Mouse (Mus musculus): ENCODE measurements around the gene Dhx8. TPM values are rescaled to one million over a fixed set of nuclear protein-coding genes. Genes with fewer than 3 reads are reported as not detected.

Gene Dhx8
- polyA plus RNA-seq, 1 experiment from 2014 or later: 20.4 TPM

DNA sequence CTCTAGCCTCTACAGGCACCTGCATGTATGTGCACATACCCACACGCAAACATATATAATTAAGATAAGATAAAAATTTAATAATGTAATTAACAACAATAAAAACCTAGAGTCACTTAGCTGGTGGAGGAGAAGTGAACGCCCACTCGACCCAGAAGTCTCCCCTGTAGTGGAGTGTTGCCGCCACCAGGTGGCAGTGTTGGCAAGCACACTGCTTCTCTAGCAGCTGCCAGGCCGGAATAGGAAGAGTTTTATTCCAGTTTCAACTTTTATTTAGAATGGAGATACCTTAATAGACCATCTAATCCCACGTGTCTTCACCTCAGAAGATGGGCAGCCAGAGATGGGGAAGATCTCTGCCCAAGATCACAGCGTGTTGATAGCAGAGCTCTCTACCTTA lies 80.5 kb downstream of the Dhx8 start:
- Histone ChIP-seq H3K9me3 (replicated peaks; ENCODE audit: low read length) (no peaks in the 10 kb centered on the region), H3K4me2 (ENCODE audit: low read length) (no peak overlapping the region), H3K36me3 (ENCODE audit: insufficient read depth, low read length) (no peaks in the 10 kb centered on the region), H3K4me1 (replicated peaks; ENCODE audit: insufficient read depth, low read length) (peaks cover 20% of the 10 kb centered on the region), H3K27ac (no peak overlapping the region), H3K4me3 (replicated peaks; ENCODE audit: low read depth, low read length) (no peak overlapping the region), H3K27me3 (ENCODE audit: insufficient read depth, low read length) (0 out of 2 replicates have a peak, but pooled peaks cover 3% of the 10 kb centered on the region), H3K9ac (ENCODE audit: low read depth, low read length) (no peak overlapping the region)
- DNase-seq (ENCODE audit: low spot score) (peak; percentile 89), ATAC-seq (replicated peaks; ENCODE audit: low FRiP score, low read depth) (no peak)
- 1% methylated on average over 7 of the region's 7 CpGs for WGBS
- TF ChIP-seq CTCF (IDR thresholded peaks at IDR 0.05; ENCODE audit: low read depth): peak; percentile 99

DNA sequence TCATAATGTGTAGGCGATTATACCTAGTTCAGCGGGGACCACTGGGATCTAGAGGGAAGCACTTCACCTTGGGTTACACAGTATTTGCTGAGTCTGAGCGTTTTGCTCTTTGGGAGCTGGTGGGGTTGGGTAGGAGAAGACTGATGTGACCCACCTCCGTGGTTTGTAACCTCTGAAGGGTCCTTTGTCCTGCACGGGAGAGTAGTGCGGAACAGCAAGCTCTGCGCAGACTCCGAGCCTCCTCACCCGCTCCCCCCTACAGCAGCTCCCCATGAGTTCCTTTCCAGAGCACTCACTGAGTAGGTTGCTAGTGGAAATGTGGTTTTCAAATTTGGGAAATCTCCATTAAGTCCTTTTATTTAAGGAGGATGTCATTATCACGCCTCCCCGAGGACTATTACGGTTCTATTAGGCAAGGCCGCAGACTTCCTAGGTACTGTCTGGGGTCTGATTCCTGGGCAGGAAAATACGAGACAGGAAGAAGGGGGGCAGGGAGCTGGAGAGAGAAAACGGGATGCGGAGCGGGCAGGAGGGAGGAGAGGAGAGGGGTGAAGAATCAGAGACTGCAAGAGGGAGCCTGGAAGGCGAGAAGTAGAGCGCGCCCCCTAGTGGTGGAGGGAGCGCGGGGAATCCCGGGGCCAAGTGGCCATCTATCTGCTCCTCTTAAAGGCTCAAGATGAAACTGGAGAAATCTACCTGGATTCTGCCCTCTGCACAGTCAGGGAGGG lies 81.8 kb downstream of the Dhx8 start:
- H3K27ac ChIP-seq: no peak overlapping the region
- peaks cover 17% of the 10 kb centered on the region for H3K4me1 ChIP-seq (replicated peaks; ENCODE audit: insufficient read depth, low read length)
- no peak overlapping the region for H3K4me3 ChIP-seq (replicated peaks; ENCODE audit: low read depth, low read length)
- WGBS: 21% methylated on average over 23 of the region's 23 CpGs
- 0 out of 2 replicates have a peak overlapping the region, but pooled peaks have one; percentile 23 for H3K9ac ChIP-seq (ENCODE audit: low read depth, low read length)
- H3K4me2 ChIP-seq (ENCODE audit: low read length): peak overlapping the region; percentile 46
- DNase-seq (ENCODE audit: low spot score): peak; percentile 90
- no peaks in the 10 kb centered on the region for H3K9me3 ChIP-seq (replicated peaks; ENCODE audit: low read length)
- no peaks in the 10 kb centered on the region for H3K36me3 ChIP-seq (ENCODE audit: insufficient read depth, low read length)
- TF ChIP-seq CTCF (IDR thresholded peaks at IDR 0.05; ENCODE audit: low read depth): peak; percentile 90
- ATAC-seq (replicated peaks; ENCODE audit: low FRiP score, low read depth): peak; percentile 51; the same call in 1 of the 2 replicates
- 0 out of 2 replicates have a peak, but pooled peaks cover 3% of the 10 kb centered on the region for H3K27me3 ChIP-seq (ENCODE audit: insufficient read depth, low read length)

DNA sequence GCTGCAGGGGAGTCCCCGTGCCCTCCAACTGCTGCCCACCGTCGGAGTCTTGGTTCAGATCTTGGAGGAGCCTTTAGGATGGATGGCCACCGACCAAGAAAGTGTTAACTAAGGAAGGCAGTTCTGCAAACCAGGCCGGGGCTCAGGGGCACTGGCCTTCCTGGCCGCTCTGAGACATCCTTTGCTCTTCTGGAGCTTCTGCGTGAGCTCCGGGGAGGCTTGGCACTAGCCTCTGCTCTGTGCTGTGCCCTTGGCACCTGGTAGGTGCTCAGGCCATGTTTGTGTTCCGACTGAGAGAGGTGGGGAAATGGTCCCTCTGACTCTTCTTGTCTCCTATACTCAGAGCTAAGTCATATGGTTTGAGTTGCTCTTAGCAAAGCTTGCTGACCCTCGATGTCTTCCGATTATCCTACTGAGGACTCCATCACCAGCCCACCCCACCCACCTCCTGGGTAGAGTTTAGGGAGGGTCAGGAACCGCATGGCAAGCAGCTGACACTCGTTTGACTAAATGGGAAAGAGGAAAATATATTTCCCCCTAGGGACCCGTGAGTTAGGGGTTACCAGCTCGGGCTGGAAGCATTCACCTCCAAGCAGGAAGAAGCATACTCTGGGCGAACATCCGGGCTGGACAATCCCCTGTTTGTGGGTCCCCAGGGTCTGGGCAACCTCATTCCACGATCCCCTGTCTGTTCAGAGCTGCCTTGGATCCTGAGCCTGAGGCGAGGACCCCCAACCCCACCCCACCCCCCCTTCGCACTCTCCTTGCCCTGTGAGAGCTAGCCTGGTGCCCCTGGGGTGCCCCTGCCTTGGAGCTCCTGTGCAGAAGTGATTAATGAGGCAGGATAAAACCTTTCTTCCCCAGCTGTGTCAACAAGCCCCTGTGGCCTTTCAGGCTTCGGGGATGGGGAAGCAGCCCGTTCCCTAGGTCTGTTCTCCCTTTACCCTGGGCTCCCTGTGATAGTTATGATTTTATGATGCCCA lies 82.7 kb downstream of the Dhx8 start:
- Histone ChIP-seq H3K9me3 (replicated peaks; ENCODE audit: low read length) (no peaks in the 10 kb centered on the region), H3K4me3 (replicated peaks; ENCODE audit: low read depth, low read length) (no peak overlapping the region), H3K27ac (peak overlapping the region; percentile 47; the same call in 1 of the 2 replicates), H3K9ac (ENCODE audit: low read depth, low read length) (0 out of 2 replicates have a peak overlapping the region, but pooled peaks have one; percentile 23), H3K4me1 (replicated peaks; ENCODE audit: insufficient read depth, low read length) (peaks cover 17% of the 10 kb centered on the region), H3K4me2 (ENCODE audit: low read length) (peak overlapping the region; percentile 46), H3K27me3 (ENCODE audit: insufficient read depth, low read length) (0 out of 2 replicates have a peak, but pooled peaks cover 3% of the 10 kb centered on the region), H3K36me3 (ENCODE audit: insufficient read depth, low read length) (no peaks in the 10 kb centered on the region)
- 8% methylated on average over 22 of the region's 22 CpGs for WGBS
- ATAC-seq (replicated peaks; ENCODE audit: low FRiP score, low read depth) (0 out of 2 replicates have a peak, but pooled peaks have one; percentile 2), DNase-seq (ENCODE audit: low spot score) (peak; percentile 61)
- no peak; the same call in 1 of the 2 replicates for TF ChIP-seq CTCF (IDR thresholded peaks at IDR 0.05; ENCODE audit: low read depth)

Other genes starting within 250 kb of the Dhx8 start
- 4.2 and 6.3 TPM in 2 replicates for gene Brca1, start 181.0 kb upstream of the Dhx8 start, polyA plus RNA-seq (2015; fragmentation: Nextera tagmentation; extraction: Ambion mirVana)
- gene Nbr1, start 180.8 kb upstream of the Dhx8 start, polyA plus RNA-seq (2015; fragmentation: Nextera tagmentation; extraction: Ambion mirVana): 62.6 and 63.3 TPM in 2 replicates
- 19.4 and 20.9 TPM in 2 replicates for gene Tmem106a, start 150.7 kb upstream of the Dhx8 start, polyA plus RNA-seq (2015; fragmentation: Nextera tagmentation; extraction: Ambion mirVana)
- 0.37 TPM in 1 of 2 replicates, not detected in the other for gene Gm11634, start 133.7 kb upstream of the Dhx8 start, polyA plus RNA-seq (2015; fragmentation: Nextera tagmentation; extraction: Ambion mirVana)
- gene Rdm1, start 105.7 kb upstream of the Dhx8 start, polyA plus RNA-seq (2015; fragmentation: Nextera tagmentation; extraction: Ambion mirVana): 30.9 and 37.6 TPM in 2 replicates
- gene Arl4d, start 67.4 kb upstream of the Dhx8 start, polyA plus RNA-seq (2015; fragmentation: Nextera tagmentation; extraction: Ambion mirVana): 7.0 and 7.9 TPM in 2 replicates
- 42.6 and 44.7 TPM in 2 replicates for gene Etv4, start 52.5 kb downstream of the Dhx8 start, polyA plus RNA-seq (2015; fragmentation: Nextera tagmentation; extraction: Ambion mirVana)
- gene Meox1, start 161.5 kb downstream of the Dhx8 start, polyA plus RNA-seq (2015; fragmentation: Nextera tagmentation; extraction: Ambion mirVana): 13.9 and 14.3 TPM in 2 replicates
- 1.6 and 1.8 TPM in 2 replicates for gene Sost, start 234.1 kb downstream of the Dhx8 start, polyA plus RNA-seq (2015; fragmentation: Nextera tagmentation; extraction: Ambion mirVana)